Mouse (Mus musculus): ENCODE results near the gene Leng9. TPM values are rescaled to one million over a fixed set of nuclear protein-coding genes. Genes with fewer than 3 reads are reported as not detected.

Leng9 gene
- total and polyA plus RNA-seq, 2 experiments from 2014 or later = 3.1 to 3.8 TPM

DNA sequence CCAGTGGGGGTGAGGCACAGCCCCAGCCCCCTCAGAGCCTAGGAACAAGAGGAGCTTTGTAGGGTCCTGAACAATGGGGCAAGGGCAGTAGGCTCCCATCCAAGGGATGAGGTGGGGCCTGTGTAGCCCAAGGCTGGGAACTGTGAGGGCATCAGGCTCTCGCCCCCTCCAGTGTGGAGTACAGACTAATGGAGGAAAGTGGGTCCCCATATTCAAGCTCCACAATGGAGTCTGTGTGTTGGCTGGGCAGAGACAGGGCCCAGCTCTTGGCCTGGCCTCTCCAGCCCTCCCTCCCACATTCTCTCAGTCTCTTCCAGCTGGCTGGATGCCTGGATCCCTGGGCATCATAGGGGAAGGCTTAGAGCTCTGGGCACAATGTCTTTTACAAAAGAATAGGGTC, 26.4 kb downstream of the Leng9 start:
- Histone ChIP-seq H3K9me3 (replicated peaks; ENCODE audit: control insufficient read depth, low read length) (no peaks in the 10 kb centered on the region), H3K4me1 (ENCODE audit: control insufficient read depth, insufficient read depth) (peaks cover 11% of the 10 kb centered on the region; the same call in 1 of the 2 replicates), H3K9ac (replicated peaks; ENCODE audit: low read depth, low read length) (no peak overlapping the region), H3K4me3 (ENCODE audit: low read depth, low read length) (no peak overlapping the region), H3K4me2 (ENCODE audit: low read depth, low read length) (no peak overlapping the region), H3K27ac (ENCODE audit: low read depth) (no peak overlapping the region), H3K27me3 (ENCODE audit: control insufficient read depth, insufficient read depth, low read length) (peaks cover 20% of the 10 kb centered on the region), H3K36me3 (replicated peaks; ENCODE audit: control insufficient read depth, insufficient read depth, low read length) (no peaks in the 10 kb centered on the region)
- DNase-seq (ENCODE audit: low spot score) (peak; percentile 65), ATAC-seq (ENCODE audit: insufficient read depth, low read depth) (peak; percentile 53)
- TF ChIP-seq EP300 (IDR thresholded peaks at IDR 0.05; ENCODE audit: low read depth) = no peak
- TF ChIP-seq CTCF (IDR thresholded peaks at IDR 0.05; ENCODE audit: low read depth) = no peak
- 89% methylated on average over 1 of the region's 1 CpGs for WGBS

DNA sequence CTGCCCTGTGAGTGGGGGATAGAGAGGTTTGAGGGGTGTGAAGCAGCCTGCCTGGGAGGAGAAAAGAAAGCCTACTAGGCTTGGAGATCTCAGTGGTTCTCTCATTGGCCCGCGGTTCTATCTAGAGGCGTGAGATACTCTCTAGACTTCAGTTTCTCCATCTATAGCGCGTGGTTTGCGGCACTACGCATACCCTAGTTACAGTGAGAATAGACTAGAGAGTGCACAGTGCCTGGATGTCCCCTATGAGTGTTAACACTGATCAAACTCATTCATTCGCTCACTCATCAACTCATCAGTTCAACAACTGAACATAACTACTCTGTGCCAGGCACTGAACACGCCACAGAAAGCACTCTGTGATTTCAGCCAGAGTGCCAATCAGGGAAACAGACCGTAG, 27.4 kb downstream of the Leng9 start:
- 82% methylated on average over 10 of the region's 10 CpGs for WGBS
- DNase-seq (ENCODE audit: low spot score) (no peak), ATAC-seq (ENCODE audit: insufficient read depth, low read depth) (no peak)
- no peaks in the 10 kb centered on the region for H3K9me3 ChIP-seq (replicated peaks; ENCODE audit: control insufficient read depth, low read length)
- H3K27ac ChIP-seq (ENCODE audit: low read depth) = no peak overlapping the region
- no peak overlapping the region for H3K9ac ChIP-seq (replicated peaks; ENCODE audit: low read depth, low read length)
- no peak for TF ChIP-seq EP300 (IDR thresholded peaks at IDR 0.05; ENCODE audit: low read depth)
- H3K4me2 ChIP-seq (ENCODE audit: low read depth, low read length) = no peak overlapping the region
- H3K4me3 ChIP-seq (ENCODE audit: low read depth, low read length) = no peak overlapping the region
- 0 out of 2 replicates have a peak, but pooled peaks cover 11% of the 10 kb centered on the region for H3K4me1 ChIP-seq (ENCODE audit: control insufficient read depth, insufficient read depth)
- H3K36me3 ChIP-seq (replicated peaks; ENCODE audit: control insufficient read depth, insufficient read depth, low read length) = no peaks in the 10 kb centered on the region
- H3K27me3 ChIP-seq (ENCODE audit: control insufficient read depth, insufficient read depth, low read length) = peaks cover 30% of the 10 kb centered on the region

DNA sequence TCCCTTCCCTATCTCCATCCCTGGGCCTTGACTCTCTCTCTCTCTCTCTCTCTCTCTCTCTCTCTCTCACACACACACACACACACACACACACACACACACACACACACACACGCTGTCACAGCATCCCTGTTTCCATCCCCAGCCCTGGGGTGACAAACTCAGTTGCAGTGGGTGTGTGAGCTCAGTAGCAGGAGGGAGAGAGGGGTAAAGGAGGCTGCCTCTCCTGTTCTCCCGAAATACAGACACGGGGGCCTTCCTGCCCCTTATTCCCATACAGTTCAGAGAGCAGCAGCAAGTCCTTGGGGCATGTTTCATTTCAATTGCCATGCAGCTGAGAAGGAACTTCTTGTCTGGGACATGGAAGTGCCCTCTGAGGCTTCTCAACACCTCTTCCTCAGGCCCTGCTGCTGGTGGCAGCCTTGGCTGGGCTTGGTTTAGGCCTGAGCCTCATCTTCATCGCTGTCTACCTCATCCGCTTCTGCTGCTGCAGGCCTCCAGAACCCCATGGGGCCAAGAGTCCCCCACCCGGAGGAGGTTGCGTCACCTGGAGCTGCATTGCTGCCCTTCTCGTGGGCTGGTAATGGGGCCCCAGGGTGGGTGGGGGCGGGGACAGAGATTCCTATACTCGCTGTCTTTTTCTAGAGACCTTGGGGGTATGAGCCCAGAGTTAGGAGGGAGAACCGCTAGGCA, 28.0 kb downstream of the Leng9 start:
- Histone ChIP-seq H3K9ac (replicated peaks; ENCODE audit: low read depth, low read length) (no peak overlapping the region), H3K4me2 (ENCODE audit: low read depth, low read length) (no peak overlapping the region), H3K4me1 (ENCODE audit: control insufficient read depth, insufficient read depth) (0 out of 2 replicates have a peak, but pooled peaks cover 11% of the 10 kb centered on the region), H3K27me3 (ENCODE audit: control insufficient read depth, insufficient read depth, low read length) (peaks cover 30% of the 10 kb centered on the region), H3K36me3 (replicated peaks; ENCODE audit: control insufficient read depth, insufficient read depth, low read length) (no peaks in the 10 kb centered on the region), H3K4me3 (ENCODE audit: low read depth, low read length) (no peak overlapping the region), H3K9me3 (replicated peaks; ENCODE audit: control insufficient read depth, low read length) (no peaks in the 10 kb centered on the region), H3K27ac (ENCODE audit: low read depth) (no peak overlapping the region)
- TF ChIP-seq EP300 (IDR thresholded peaks at IDR 0.05; ENCODE audit: low read depth) (no peak), CTCF (IDR thresholded peaks at IDR 0.05; ENCODE audit: low read depth) (no peak)
- no peak for ATAC-seq (ENCODE audit: insufficient read depth, low read depth)
- no peak for DNase-seq (ENCODE audit: low spot score)
- WGBS = 54% methylated on average over 11 of the region's 11 CpGs

DNA sequence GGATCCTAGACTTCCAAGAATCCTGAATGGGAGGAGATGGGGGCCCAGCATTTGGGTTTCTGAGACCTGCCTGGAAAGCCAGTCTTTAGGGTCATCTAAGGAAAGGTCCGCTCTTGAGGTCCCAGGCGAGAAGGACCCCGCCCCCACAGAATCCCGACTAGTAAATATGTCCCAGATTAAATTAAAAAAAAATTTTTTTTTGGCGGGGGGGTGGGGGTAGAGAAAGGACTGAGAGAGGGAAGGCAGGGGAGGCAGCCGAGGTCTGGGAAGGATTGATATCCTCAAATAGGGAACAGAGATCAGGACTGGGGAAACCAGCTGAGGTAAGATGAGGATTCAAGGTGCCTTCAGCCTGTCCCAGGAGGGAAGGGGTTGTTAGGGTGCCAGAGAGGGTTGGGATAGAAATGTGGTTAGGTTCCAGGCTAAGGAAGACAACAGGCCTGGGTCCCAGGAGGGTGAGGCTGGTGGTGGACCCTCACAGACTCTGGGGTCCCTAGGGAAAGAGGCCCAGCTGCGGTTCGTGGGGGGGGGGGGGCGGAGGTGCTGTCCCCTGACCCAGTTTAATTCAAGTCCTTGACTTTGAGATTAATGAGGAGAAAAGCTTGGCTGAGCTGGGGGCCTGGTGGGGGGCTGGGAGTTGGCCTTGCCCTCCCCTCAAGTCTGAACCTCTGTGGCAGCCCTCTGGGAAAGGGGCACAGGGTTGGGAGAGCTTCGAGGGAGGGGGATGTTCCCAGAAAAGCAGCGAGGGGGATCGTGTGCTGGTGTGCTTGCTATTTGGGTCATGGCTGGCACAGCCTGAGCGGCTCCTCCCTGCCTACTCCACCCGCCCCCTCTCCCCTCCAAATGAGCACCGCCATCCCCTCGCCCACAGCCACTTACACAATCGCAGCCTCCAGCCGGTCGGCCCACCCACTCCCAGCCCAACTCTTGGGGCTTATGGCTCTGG, 29.9 kb downstream of the Leng9 start:
- no peak for TF ChIP-seq EP300 (IDR thresholded peaks at IDR 0.05; ENCODE audit: low read depth)
- no peak for TF ChIP-seq CTCF (IDR thresholded peaks at IDR 0.05; ENCODE audit: low read depth)
- Histone ChIP-seq H3K27ac (ENCODE audit: low read depth) (no peak overlapping the region), H3K9ac (replicated peaks; ENCODE audit: low read depth, low read length) (no peak overlapping the region), H3K36me3 (replicated peaks; ENCODE audit: control insufficient read depth, insufficient read depth, low read length) (no peaks in the 10 kb centered on the region), H3K4me2 (ENCODE audit: low read depth, low read length) (peak overlapping the region; percentile 55; the same call in 1 of the 2 replicates), H3K27me3 (ENCODE audit: control insufficient read depth, insufficient read depth, low read length) (peaks cover 30% of the 10 kb centered on the region), H3K9me3 (replicated peaks; ENCODE audit: control insufficient read depth, low read length) (no peaks in the 10 kb centered on the region), H3K4me3 (ENCODE audit: low read depth, low read length) (no peak overlapping the region), H3K4me1 (ENCODE audit: control insufficient read depth, insufficient read depth) (0 out of 2 replicates have a peak, but pooled peaks cover 11% of the 10 kb centered on the region)
- ATAC-seq (ENCODE audit: insufficient read depth, low read depth) (no peak), DNase-seq (ENCODE audit: low spot score) (no peak)
- 18% methylated on average over 18 of the region's 19 CpGs for WGBS

DNA sequence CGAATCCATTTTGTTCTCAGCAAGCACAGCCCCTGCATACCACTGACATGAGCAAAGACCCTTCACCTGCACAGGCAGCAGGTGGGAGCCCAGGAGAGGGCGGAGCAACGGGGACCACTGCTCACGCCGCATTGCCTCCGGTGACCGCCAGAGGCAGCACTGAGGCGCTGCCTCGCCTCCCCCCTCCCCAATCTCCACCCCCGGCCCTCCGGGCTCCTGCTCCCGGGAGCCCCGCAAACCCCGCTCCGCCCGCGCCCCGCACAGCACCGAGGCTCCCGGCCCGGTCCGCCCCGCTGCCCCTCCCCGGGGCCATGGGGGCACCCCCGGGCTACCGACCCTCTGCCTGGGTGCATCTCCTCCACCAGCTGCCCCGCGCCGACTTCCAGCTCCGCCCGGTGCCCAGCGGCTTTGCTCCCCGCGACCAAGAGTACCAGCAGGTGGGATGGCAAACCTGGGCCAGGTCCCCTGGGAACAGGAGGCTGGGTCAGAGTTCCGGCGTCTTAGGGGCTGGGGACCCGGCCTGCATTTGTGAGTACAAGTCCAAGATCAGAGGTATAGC, 30.8 kb downstream of the Leng9 start, which contains the start of gene Ttyh1:
Gene Ttyh1, plus strand, starts transcription at position 65 of the 559 bp plus-strand sequence.
- Histone ChIP-seq H3K9me3 (replicated peaks; ENCODE audit: control insufficient read depth, low read length) (no peaks in the 10 kb centered on the region), H3K4me2 (ENCODE audit: low read depth, low read length) (peak within 1 kb of the TSS; percentile 55), H3K36me3 (replicated peaks; ENCODE audit: control insufficient read depth, insufficient read depth, low read length) (no peaks in the 10 kb centered on the region), H3K27ac (ENCODE audit: low read depth) (no peak within 1 kb of the TSS), H3K4me1 (ENCODE audit: control insufficient read depth, insufficient read depth) (0 out of 2 replicates have a peak, but pooled peaks cover 9% of the 10 kb centered on the region), H3K9ac (replicated peaks; ENCODE audit: low read depth, low read length) (no peak within 1 kb of the TSS), H3K27me3 (ENCODE audit: control insufficient read depth, insufficient read depth, low read length) (peaks cover 30% of the 10 kb centered on the region), H3K4me3 (ENCODE audit: low read depth, low read length) (peak within 1 kb of the TSS; percentile 26)
- no peak for DNase-seq (ENCODE audit: low spot score)
- 2% methylated on average over 28 of the region's 37 CpGs for WGBS
- TF ChIP-seq CTCF (IDR thresholded peaks at IDR 0.05; ENCODE audit: low read depth) (peak; percentile 24; the same call in 1 of the 2 replicates), EP300 (IDR thresholded peaks at IDR 0.05; ENCODE audit: low read depth) (no peak)
- ATAC-seq (ENCODE audit: insufficient read depth, low read depth) = no peak
